Mouse (Mus musculus): ENCODE results near the gene Pard6b. TPM values are rescaled to one million over a fixed set of nuclear protein-coding genes. Genes with fewer than 3 reads are reported as not detected.

Gene Pard6b
- total RNA-seq, 2 experiments from 2014 or later, result 1.7 to 2.6 TPM

DNA sequence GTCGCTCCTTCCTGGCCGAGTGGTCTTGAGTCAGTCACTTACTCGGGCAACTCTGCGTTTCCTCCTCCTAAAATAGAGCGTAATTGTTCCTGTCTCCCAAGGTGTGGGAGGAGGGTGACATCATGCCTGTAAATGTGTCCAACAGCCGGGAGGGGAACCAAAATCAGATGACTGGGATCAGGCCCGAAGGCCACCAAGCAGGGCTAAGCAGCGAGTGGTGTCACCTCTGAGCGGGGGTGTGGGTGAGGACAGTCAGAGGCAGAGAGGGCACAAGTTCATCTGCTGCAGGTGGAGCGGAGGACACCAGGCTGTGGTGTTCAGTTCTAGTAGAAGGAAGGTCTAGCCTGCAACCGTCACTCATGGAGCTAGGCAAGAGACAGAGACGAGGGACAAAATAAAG is 17.1 kb upstream of the Pard6b start:
- DNase-seq, result no peak

DNA sequence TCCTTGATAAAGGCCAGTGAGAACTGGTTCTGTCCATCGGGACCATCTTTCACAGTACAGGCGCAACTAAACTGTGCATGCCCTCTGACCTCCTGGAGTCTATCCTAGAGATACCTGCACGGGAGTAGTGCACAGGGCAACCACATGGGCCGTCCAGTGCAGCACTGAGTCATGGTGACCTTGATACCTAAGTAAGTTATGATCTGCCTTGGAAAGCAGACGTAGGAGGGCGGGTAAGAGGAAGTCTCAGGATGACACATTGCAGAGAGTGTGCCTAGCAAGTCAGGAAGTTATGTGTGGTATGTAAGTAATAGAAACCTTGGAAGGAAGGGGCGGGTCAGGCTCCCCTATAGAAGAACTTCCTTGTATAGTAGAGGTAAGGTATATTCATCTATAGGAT is 15.3 kb upstream of the Pard6b start:
- DNase-seq, result no peak

DNA sequence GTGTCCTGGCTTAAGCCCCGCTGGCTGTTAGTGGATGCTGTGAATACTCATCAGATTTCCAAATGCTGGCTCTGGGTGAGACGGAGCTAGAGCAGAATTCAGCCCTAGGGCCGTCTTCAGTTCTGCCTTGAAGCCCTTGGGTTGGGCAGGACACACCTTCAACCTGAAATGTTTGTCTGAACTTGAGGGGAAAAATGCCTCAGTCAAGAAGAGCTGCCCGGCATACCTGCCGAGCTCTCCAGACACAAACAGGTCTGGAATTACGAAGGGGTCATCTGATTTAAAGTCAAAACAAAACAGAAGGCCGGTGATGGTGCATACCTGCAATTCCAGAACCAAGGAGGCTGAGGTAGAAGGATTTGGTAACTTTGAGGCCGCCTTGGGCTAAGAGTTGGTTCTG is 14.0 kb upstream of the Pard6b start:
- DNase-seq, result no peak

DNA sequence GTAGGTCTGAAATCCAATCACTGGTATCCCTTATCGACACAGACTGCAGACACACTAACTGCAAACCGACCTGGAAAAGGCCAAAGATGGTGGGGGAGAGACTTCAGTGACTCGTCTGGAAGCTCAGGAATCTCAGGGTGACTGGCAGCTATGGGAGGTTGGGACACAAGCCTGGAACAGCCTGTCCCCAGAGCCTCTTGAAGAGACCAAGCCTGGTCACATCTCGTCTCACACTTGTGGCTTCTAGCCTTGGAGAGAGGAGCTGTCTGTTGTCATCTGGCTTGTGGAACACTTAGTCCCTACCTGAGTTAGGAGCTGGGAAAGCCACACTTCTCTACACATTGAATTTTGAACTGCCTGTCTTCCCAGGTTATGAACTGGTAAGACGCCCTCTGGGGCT is 10.4 kb upstream of the Pard6b start:
- DNase-seq, result peak in 1 of 2 experiments; percentile 49

DNA sequence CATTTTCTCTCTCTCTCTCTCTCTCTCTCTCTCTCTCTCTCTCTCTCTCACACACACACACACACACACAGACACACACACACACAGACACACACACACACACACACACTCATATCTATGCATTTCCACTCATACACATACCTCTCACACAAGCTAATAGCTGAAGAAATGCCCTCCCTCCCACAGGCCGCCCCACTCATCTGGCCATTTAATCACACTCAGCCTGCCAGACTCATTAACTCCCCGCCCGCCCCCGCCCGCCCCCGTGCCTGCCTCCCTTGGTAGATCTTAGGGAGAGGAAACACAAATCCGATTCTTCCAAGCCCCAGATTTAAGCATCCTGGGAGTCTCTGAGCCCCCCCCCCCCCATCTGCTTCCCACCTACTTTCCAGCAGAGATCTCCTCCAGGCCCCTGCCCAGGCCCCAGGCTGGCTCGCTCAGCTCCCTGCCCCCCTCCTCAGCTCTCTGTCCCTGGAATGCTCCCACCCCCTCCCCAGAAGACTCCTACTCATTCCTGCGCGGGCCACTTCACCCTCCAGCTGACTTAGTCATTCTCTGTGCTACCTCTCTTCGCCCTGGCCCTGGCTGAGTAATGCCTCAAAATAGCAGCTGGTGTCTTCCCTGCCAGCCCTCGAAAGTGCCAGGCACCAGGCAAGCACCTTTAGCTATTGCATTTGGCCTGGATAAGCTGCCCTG is 8.2 kb upstream of the Pard6b start:
- peak; percentile 64 to 77 for DNase-seq

DNA sequence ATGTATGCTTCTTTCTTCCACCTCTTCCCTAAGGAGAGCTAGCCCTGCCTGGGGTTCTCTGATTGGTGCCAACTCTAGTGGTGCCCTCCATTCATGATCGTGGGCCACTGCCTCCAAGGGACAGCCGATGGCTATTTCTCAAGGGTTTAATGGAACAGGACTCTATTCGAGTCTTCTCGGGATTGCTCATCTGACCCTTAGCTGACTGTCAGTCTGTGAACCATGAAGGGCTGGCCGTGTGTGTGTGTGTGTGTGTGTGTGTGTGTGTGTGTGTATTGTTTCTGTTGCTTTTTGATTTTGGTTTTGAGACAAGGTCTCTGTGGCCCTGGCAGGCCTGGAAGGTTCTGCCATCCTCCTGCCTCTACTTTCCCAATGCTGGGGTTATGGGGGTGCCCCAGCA is 7.1 kb upstream of the Pard6b start:
- no peak for DNase-seq

DNA sequence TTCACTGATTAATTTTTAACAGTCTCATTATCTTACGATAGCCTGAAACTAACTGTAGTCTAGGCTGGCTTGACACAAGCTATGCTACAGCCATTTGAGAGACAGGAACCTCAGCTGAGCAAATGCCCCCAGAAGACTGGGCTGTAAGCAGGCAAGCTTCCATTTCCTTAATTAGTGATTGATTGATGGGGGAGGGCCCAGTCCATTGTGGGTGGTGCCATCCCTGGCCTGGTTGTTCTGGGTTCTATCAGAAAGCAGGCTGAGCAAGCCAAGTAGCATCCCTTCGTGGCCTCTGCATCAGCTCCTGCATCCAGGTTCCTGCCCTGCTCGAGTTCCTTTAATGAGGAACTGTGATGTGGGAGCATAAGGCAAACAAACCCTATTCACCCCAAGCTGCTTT is 6.3 kb upstream of the Pard6b start:
- no peak for DNase-seq

DNA sequence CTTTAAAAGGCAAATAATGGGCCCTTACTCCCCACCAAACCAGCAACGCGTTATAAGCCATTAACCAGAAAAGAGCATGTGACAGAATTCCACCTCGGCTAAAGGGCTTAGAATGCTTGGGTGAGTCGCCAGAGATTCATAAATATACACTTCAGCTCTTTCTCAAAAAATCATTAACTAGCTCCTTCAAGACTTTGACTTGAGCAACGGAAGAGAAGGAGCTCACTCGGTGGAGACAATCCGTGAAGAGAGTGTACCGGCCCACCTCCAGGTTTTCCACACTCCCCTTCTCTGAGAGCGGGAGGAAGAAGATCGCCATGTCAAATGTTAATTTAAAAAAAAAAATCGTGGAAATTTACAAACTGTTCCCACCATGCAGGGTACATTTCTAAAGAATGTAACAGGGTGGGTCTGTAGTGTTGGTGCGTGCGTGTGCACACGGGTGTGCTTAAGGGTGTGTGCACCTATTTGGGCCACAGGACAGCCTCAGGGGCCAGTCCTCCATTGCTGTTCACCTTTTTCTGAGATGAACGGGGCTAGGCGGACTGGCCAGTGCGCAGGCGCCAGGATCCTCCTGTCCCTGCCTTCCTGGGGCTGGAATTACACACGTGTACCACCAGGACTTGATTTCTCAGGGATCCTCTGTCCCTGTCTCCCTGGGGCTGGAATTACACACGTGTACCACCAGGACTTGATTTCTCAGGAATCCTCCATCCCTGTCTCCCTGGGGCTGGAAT is 3.8 kb upstream of the Pard6b start:
- DNase-seq, result no peak

DNA sequence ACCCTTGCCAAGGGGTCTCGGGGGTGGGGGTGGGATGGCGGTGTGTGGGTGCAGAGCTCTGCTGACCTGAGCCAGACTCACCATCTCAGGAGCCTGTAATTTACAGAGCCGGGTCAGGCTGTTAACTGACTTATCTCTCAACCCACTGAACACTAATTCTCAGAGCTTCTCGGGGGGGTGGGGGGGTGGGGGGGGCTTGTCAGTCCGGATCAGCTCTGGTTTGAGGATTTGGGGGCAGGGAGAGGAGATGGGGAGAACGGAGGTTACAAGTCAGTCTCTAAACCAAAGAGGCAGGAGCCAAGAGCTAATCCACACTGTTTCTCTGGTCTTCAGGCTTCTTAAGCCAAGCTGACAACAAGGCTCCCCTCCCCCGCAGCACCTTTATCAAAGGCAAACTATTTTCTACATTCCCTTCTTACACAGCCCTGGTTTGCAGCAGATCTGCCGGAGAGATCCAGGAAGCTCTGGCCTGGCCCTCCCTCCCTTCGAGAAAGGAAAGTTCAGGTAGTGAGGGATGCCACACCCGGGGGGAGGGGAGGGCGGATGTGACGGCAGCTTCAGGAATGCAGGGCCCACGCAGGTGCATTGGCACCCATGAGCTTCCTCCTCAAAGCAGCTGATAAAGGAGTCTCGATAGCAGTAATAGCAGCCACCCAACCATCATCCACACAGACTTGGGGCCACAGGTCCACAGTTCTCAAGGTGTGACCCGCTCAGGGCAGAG is 2.5 kb upstream of the Pard6b start:
- peak in 1 of 2 experiments; percentile 25 for DNase-seq

DNA sequence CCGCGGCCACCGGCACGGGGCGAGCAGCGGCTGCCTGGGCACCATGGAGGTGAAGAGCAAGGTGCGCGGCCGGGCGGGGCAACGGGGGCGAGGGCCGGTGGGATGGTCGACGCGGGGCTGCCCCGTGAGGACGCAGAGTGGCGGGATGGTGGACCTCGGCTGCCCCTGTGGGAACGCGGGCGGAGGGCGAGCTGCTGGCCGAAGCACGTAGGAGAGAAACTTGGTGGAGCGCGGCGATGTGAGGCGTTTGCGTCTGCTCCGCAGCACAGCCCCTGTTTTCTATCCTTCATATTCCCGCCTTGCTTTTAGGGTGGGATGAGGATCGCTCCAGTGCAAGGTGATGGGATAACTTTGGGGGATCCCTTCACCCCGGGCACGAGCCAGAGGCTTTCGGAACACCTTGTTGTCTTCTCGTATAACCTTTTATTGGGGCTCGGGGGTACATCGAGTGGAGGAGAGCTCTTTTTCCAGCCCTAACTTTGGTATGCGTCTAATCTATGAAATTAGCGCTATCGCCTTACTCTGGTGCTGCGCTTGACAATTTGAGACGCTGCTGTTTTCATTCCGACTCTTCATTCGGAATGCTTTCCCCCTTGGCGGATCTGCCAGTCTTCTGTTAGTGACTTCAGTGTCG is 612 bp downstream of the Pard6b start:
- DNase-seq, result peak in 1 of 2 experiments; percentile 36

DNA sequence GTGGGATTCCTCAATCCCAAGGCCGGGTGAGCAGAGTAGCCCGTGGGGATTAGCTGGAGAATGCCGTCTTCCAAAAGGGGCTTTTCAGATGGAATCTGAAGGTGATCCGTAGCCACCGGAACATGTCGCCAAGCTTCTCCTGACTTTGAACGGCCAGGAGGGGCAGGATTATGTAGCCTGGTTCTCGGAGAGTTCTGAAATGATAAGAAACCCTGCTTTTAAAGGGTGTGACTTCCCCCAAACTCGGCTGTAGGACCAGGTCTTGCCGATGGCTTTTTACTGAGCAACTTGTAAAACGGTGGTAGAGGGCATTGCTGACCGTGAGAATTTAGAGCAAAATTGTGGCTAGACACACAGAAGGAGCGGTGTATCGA is 1.1 kb downstream of the Pard6b start:
- DNase-seq, result no peak

DNA sequence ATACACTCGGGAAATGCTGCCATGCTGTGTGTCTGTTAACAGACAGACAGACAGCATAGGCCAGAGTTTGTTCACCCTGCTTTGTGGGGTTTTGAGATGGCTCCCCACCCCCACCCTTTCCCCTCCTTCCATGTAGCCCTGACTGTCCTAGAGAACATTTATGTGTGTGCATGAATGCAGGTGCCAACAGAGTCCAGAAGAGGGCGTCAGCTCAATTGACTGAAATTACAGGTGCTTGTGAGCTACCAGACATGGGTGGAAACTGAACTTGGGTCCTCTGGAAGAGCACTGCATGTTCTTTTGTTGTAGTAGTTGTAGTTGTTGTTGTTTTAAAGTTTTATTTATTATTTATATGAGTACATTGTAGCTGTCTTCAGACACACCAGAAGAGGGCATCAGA is 2.8 kb downstream of the Pard6b start:
- DNase-seq, result no peak

DNA sequence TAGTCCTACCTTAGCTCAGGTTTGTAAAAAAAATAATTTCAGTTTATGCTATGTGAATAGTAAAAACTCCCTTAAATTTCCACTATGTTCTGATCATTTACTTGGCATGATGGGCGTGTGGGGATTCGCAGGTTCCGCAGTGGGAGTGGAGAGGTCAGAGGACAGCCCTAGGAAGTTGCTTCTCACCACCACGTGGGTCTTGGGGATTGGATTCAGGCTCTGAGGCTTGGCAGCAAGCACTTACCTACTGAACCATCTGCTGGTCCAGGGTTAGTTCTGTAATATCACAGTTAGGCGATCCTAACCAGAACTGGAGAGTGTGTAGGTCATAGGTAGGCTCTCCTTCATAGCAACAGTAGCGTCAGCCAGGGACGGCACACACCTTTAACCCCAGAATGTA is 3.4 kb downstream of the Pard6b start:
- no peak for DNase-seq

DNA sequence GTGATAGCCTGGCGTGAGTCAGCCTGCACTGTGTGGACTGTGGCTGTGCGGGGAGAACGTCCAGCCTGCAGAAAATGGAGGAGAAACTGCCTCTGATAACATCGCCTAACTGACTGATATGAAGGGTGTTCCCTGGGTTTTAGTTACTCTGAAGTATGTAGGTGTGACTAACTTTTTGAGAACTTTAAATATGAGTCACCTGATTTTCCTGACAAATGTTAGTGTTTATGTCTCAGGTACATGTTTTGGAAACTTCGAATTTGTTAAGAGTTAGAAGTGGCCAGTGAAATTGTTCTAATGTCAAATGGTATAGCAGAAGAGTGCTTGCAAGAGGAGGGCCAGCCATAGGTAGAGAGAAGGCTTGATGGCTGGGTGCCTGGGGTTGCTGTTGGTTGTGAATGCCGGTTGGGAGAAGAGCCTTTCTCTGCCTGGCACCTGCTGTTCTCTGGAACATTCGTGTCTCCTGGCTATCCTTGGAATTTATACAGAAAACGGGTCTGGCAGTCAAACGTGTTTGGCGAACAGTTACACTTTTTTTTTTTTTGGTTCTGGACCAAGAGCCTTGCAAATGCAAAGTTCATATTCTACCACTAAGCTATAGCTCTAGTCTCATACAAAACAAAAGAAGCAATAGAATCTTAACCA is 4.9 kb downstream of the Pard6b start:
- no peak for DNase-seq

DNA sequence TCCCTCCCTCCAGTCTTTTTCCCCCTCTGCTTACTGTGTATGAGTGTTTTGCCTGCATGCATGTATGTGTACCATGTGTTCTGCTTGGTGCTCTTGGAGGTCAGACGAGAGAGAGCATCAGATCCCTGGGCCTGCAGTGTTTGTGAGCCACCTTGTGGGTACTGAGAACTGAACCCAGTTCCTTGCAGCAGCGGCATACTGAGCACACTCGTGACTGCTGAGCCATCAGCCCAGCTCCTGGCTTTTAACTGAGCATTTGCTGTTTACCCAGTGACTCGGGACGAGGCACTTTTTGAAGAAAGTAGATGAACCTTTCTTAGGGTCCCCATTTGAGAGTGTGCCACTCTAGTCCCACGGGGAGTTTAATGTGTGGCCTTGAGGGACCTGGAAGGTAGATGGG is 5.5 kb downstream of the Pard6b start:
- DNase-seq, result no peak

DNA sequence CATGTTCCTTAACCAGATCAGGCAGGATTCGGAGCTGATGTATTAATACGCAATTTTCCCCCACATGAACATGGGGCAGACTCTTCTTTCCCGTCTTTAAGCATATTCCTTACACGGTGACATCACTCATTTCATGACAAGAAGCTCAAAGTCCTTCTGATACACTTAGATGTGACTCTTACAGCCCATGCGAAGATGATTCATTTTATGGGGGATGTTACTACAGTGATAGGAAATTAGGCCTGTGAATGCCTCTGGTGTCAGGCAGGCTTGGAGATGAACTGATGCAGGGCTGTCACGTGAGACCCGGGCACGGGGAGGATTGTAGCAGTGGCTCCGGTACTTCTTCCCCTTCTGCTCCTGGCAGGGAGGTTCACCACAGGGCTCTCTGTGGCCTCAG is 6.0 kb downstream of the Pard6b start:
- no peak for DNase-seq

DNA sequence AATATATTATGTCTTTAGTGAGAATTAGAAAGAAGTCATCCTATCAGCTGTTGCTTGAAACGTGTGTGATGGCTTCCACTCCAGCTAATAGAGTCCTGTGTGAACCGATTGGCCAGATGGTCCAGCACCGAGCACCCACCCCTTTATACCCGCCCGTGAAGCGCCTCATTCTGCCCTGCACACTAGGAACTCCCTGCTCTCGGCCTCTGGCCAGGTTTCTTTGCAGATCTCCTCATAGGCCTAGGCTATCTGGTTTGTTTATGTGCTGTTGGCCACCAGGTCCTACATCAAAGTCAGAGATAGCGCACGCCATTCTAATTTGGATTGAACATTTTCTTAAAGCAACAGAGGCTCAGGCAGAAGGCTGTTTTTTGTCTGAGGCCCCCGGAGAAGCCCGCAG is 10.8 kb downstream of the Pard6b start:
- no peak for DNase-seq

DNA sequence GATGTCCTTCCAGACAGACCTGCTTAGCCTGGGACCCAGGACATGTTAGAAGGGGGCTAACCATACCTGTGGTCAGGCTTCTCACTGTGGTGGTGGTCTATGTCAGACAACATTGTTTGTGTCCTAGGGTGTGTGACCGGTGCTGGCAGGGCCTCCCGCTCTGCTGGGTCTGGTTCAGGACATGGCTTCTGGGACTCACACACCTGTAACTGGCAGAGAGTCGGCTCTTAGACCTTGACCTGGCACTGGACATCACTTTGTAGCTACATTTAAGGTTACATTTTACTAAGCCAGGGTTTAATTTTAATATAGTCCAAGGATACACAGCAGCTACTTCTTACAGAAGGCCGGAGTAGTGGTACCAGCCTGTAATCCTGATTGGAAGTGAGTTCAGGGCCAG is 12.3 kb downstream of the Pard6b start:
- DNase-seq, result no peak

DNA sequence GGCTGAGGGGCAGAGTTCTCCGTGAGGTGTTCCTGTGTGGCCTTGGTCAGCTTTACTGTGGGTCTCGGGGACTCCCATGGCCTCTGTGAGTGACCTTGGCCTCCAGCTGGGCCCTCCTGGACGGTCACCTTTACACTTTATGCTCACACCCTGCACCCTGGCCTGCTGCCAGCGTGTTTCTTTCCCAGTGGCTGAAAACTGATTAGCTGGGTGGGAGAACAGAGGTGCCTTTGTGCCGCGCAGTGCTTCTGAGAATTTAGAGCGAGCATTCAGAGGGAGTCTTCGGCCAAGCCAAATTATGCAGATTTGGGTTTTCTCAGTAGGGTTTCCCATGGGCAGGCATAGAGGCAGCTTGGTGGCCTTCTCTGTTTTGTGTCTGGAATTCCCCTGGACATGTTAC is 14.3 kb downstream of the Pard6b start:
- no peak for DNase-seq

DNA sequence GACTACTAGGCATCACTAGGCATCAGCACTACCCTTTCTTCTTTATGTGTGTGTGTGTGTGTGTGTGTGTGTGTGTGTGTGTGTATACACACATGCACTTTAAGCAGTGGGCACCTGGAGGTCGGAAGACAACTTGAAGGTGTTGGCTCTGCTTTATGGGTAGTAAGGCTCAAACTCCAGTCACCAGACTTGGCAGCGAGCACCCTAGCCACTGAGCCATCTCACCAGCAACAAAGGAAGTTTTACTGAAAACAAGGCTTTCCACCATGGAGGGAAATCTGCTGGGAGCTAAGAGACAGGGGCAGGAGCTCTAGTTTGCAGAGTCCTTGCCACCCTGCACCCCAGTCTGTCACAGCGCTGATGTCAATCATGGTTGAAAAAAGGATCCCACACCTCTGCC is 15.7 kb downstream of the Pard6b start:
- no peak for DNase-seq

DNA sequence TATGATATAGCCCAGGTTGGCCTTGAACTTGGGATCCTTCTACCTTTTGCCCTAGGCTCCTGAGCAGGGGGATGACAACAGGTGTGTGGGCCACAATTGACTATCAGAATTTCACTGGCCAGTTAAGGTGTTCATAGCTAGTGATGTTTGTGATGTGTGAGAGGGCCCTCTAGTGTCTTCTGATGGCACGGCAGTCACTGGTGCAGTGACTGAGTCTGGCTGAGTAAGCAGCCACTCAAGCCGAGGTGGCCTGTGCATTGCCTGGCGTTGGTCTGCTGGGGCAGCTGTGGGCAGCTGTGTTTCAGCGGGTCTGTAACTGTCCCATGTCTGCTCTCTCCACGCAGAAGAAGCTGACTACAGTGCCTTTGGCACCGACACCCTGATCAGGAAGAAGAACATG is 17.2 kb downstream of the Pard6b start:
- peak; percentile 65 to 83 for DNase-seq

DNA sequence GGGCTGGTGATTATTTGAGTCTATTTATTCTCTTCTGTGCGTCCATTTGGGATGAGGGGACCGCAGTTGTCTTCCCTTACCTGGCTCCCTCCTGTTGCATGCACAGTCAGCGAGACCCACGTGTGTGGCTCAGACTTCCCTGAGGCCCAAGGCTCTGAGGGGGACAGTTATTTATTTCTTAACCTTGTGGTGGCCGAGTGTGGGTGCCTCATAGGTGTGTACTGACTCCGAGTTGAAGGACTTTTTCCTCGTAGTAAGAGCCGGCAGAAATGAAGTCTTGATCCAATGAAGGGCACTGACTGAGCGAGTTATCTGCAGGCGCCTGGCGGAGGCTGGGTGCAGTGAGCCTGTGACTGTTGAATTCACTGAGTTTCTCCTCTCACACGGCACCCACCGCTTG is 19.2 kb downstream of the Pard6b start:
- DNase-seq, result no peak

DNA sequence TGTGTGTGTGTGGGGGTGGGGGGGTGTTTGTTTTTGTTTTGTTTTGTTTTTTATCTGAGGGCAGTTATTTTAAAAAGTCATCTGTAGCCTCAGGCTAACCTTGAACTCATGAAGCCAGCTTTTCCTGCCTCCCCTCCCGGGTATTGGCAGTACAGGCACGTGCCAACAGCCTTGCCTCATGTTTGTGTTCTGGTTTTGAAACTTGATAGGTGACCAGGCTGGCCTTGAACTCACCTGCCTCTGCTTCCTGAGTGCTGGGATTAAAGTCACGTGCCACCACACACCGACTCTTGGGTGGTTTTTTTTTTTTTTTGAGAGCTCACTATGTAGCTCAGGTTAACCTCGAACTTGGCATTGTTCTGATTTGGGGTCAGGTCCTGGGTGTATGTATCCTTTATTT is 21.0 kb downstream of the Pard6b start:
- DNase-seq, result no peak
